ENCODE assay signal across 7 mouse cellular contexts in the genomic region with DNA sequence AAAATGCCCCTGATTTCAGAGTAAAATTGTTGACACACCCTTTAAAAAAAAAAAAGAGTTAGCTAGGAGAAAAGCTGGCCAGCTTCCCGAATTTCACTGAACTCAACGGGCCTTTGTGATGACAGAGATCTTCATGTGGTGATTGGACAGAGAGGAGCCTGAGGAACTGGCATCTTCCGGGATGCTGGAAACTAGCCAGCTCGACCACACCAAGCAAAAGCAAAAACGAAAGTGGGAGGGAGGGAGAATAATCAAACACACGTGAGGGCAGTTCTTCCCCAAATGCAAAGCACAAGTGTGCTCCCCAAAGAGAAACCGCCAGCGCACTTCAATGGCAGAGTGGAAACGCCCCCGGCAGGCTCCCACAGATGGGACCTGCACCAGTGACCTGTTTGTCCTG. TPM values are rescaled to one million over a fixed set of nuclear protein-coding genes. Genes with fewer than 3 reads are reported as not detected.
DNase-seq lines count a peak whose midpoint lies in the region; ATAC-seq and TF ChIP-seq lines count a peak whose summit lies in the region.

No protein-coding gene starts in this region.

- 13% methylated on average over 10 of the region's 10 CpGs for WGBS in embryonic facial prominence, embryonic 13.5 days
- 22% methylated on average over 10 of the region's 10 CpGs for WGBS in heart, postnatal 0 days

- ATAC-seq in embryonic facial prominence, embryonic 13.5 days (ENCODE audit: insufficient number of reproducible peaks, insufficient read depth, low FRiP score, low TSS enrichment, low read depth), result no peak; the same call in 1 of the 2 replicates
- 0 out of 2 replicates have a peak, but pooled peaks have one; percentile 12 for ATAC-seq in heart, postnatal 0 days (ENCODE audit: insufficient read depth, low read depth)

- H3K9me3 ChIP-seq in embryonic facial prominence, embryonic 13.5 days, result no peaks in the 10 kb centered on the region
- H3K9me3 ChIP-seq in heart, postnatal 0 days (replicated peaks; ENCODE audit: control insufficient read depth, low read length), result no peaks in the 10 kb centered on the region

- peaks cover 5% of the 10 kb centered on the region; the same call in 1 of the 2 replicates for H3K27me3 ChIP-seq in embryonic facial prominence, embryonic 13.5 days
- 0 out of 2 replicates have a peak, but pooled peaks cover 6% of the 10 kb centered on the region for H3K27me3 ChIP-seq in heart, postnatal 0 days (ENCODE audit: control insufficient read depth, insufficient read depth, low read length)

- H3K9ac ChIP-seq in embryonic facial prominence, embryonic 13.5 days, result peak overlapping the region; percentile 46; the same call in 1 of the 2 replicates
- H3K9ac ChIP-seq in heart, postnatal 0 days (replicated peaks; ENCODE audit: low read depth, low read length), result 0 out of 2 replicates have a peak overlapping the region, but pooled peaks have one; percentile 38

- H3K4me3 ChIP-seq in embryonic facial prominence, embryonic 13.5 days, result peak overlapping the region; percentile 54
- H3K4me3 ChIP-seq in heart, postnatal 0 days (ENCODE audit: low read depth, low read length), result peak overlapping the region; percentile 56

- H3K4me1 ChIP-seq in embryonic facial prominence, embryonic 13.5 days, result peaks cover 74% of the 10 kb centered on the region
- H3K4me1 ChIP-seq in heart, postnatal 0 days (ENCODE audit: control insufficient read depth, insufficient read depth), result peaks cover 12% of the 10 kb centered on the region

- TF ChIP-seq EP300 in heart, postnatal 0 days (IDR thresholded peaks at IDR 0.05; ENCODE audit: low read depth), result no peak

- peak; percentile 8 for DNase-seq in thymus, postnatal 0 days (ENCODE audit: low spot score)
- no peak for DNase-seq in thymus, postnatal 25 days
- peak; percentile 49 for DNase-seq in heart, postnatal 0 days (ENCODE audit: low spot score)
- peak; percentile 81 for DNase-seq in kidney, postnatal 25 days
- peak; percentile 83 to 87 for DNase-seq in lung, postnatal 4 days
- peak; percentile 4 for DNase-seq in telencephalon, adult 2 months (ENCODE audit: low read depth, low spot score)

- H3K27ac ChIP-seq in embryonic facial prominence, embryonic 13.5 days, result peak overlapping the region; percentile 92
- no peak overlapping the region for H3K27ac ChIP-seq in heart, postnatal 0 days (ENCODE audit: low read depth)

- TF ChIP-seq CTCF in heart, postnatal 0 days (IDR thresholded peaks at IDR 0.05; ENCODE audit: low read depth), result no peak

- peak overlapping the region; percentile 69 for H3K4me2 ChIP-seq in embryonic facial prominence, embryonic 13.5 days
- H3K4me2 ChIP-seq in heart, postnatal 0 days (ENCODE audit: low read depth, low read length), result peak overlapping the region; percentile 70

- H3K36me3 ChIP-seq in embryonic facial prominence, embryonic 13.5 days, result no peaks in the 10 kb centered on the region
- no peaks in the 10 kb centered on the region for H3K36me3 ChIP-seq in heart, postnatal 0 days (replicated peaks; ENCODE audit: control insufficient read depth, insufficient read depth, low read length)

RNA-seq across cellular contexts. Expression of a gene that starts 0.8 kb away (rescaled TPM):
- polyA plus RNA-seq in thymus, postnatal 0 days (2015; fragmentation: Nextera tagmentation; extraction: Ambion mirVana), result 3.8 and 4.8 TPM in 2 replicates
- polyA plus RNA-seq in embryonic facial prominence, embryonic 13.5 days (2015; fragmentation: Nextera tagmentation; extraction: Ambion mirVana), result 26.3 and 29.4 TPM in 2 replicates
- 12.6 and 14.6 TPM in 2 replicates for total RNA-seq in heart, postnatal 0 days (2014; rRNA removed; ENCODE audit: low replicate concordance)
- 16.1 and 18.3 TPM in 2 replicates for polyA plus RNA-seq in heart, postnatal 0 days (2015; fragmentation: Nextera tagmentation; extraction: Ambion mirVana)

RNA-seq across cellular contexts. Expression of a gene that starts 26.7 kb away (rescaled TPM):
- 5.0 and 5.1 TPM in 2 replicates for polyA plus RNA-seq in thymus, postnatal 0 days (2015; fragmentation: Nextera tagmentation; extraction: Ambion mirVana)
- 4.7 and 5.0 TPM in 2 replicates for polyA plus RNA-seq in embryonic facial prominence, embryonic 13.5 days (2015; fragmentation: Nextera tagmentation; extraction: Ambion mirVana)
- 5.1 and 5.6 TPM in 2 replicates for total RNA-seq in heart, postnatal 0 days (2014; rRNA removed; ENCODE audit: low replicate concordance)
- 5.7 and 6.5 TPM in 2 replicates for polyA plus RNA-seq in heart, postnatal 0 days (2015; fragmentation: Nextera tagmentation; extraction: Ambion mirVana)
